Mouse (Mus musculus): ENCODE results near the gene Iqcf3.
"Not testable (repeated sequence)": the region's sequence is repeated elsewhere in the genome, so short reads cannot be mapped to it uniquely, and the experiment has no call there.

Iqcf3 gene

GRCm38 (mm10) chr9:106509356-106509755 lies 52.1 kb downstream of the Iqcf3 start:
- DNase-seq (ENCODE audit: low spot score): no peak

DNA sequence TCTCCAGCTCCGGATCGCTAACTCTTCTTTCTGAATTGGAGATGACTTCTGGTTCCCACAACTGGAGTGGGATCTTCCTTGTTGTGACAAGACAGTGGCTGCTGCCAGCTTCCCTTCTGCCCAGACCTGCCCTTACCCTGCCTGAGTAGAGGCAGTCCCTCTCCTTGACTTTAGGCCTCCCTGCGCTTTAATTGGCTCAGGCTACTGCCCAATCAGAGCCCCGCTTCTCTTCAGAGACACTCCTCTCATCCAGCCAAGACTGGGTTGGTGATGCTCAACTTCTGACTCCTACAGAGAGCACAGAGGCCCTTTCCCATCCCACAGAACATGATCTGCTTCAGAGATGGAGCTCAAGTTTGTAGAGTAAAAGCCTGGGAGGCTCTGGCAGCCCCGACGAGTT lies 57.2 kb downstream of the Iqcf3 start:
- no peak for DNase-seq (ENCODE audit: low spot score)

- no peak for DNase-seq (ENCODE audit: low spot score)
These were observed 59.6 kb downstream of the Iqcf3 start for GRCm38 (mm10) chr9:106501846-106502245.

DNA sequence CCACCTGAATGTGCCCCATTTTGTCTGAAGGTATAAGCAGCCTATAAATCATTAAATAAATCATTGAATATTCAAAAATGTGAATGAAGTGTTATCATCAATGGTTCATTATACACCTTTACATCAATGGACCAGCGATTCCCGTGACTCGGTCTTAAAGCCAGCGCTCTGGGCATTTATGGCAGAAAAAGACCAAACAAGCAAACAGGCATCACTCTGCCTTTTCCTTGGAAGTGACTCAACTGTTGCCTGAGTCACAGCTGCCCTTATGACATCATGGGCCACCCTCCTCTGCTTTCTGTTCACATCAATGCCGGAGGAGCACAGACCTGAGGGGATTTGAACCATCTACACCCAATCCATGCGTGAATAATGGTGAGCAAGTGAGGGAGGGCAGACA lies 61.8 kb downstream of the Iqcf3 start, which contains the start of gene Iqcf1:
Gene Iqcf1 (plus strand): TSS at position 301 of the 400 bp plus-strand sequence.
- DNase-seq (ENCODE audit: low spot score): no peak

- DNase-seq (ENCODE audit: low spot score): not testable (repeated sequence)
These were observed 73.8 kb downstream of the Iqcf3 start for GRCm38 (mm10) chr9:106487602-106488001.

- DNase-seq (ENCODE audit: low spot score): no peak
These were observed 76.4 kb downstream of the Iqcf3 start for GRCm38 (mm10) chr9:106485076-106485475.

GRCm38 (mm10) chr9:106483606-106484005 lies 77.8 kb downstream of the Iqcf3 start:
- DNase-seq (ENCODE audit: low spot score): no peak

GRCm38 (mm10) chr9:106483136-106483535 lies 78.3 kb downstream of the Iqcf3 start:
- no peak for DNase-seq (ENCODE audit: low spot score)

- DNase-seq (ENCODE audit: low spot score): no peak
These were observed 78.8 kb downstream of the Iqcf3 start for GRCm38 (mm10) chr9:106482578-106483115.

- no peak for DNase-seq (ENCODE audit: low spot score)
These were observed 79.8 kb downstream of the Iqcf3 start for GRCm38 (mm10) chr9:106481676-106482075.

DNA sequence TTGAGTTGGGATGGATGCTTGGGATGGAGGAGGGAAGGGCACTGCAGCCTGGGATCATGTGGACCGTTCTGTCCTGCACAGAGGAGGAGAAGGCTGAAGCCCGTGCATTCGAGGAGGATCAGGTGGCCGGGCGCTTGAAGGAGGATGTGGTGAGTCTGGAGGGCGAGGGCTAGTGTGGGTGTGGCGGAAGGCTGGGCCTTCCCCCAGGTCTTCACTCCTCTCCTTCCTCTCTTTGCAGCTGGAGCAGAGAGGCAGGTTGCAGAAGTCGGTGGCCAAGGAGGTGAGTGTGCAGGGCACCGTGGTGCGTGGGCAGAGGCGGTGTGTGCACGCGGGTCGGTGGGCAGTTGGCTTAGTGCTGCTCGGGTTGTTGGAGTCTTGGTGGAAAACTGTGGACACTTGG lies 80.4 kb downstream of the Iqcf3 start:
- no peak for DNase-seq (ENCODE audit: low spot score)

DNA sequence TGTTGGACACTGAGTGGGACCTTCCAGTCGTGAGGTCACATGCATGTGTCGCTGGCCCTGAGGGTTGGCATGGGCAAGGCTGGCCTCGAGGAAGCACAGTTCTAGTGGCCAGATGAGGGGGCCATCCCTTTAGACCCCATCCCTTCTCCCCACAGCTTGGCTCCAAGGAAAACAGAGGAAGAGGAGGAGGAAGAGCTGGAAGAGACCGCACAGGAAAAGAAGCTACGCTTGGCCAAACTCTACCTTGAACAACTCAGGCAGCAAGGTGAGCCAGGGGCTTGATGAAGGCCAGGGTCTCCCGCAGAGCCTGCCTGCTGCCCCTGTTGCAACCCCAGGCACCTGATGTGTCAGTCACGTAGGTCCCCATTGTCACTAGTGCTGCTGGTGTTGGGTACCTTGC lies 80.9 kb downstream of the Iqcf3 start:
- no peak for DNase-seq (ENCODE audit: low spot score)

GRCm38 (mm10) chr9:106478101-106478500 lies 83.3 kb downstream of the Iqcf3 start:
- DNase-seq (ENCODE audit: low spot score): no peak

DNA sequence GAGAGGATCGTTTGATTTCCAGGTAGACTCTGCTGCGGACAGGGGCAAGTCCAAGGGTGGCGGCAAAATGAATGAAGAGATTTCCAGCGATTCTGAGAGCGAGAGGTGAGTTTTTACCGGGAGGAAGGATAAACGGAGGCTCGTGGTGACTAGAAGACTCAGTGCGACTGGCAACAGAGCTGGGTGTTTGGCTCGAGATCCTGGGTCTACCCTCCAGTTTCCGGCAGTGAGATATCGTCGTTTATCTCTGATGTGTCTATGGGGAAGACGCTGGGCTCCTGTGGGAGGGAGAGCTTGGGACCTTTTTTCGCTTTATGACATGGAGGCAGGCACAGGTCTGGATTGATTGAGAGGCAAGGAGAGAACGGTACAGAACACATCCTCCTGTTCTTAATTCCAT lies 83.8 kb downstream of the Iqcf3 start:
- no peak for DNase-seq (ENCODE audit: low spot score)

GRCm38 (mm10) chr9:106476924-106477484 lies 84.4 kb downstream of the Iqcf3 start, which contains the start of gene Parp3:
TSS of gene Parp3 (minus strand) at chr9:106476949.
- peak; percentile 99 for DNase-seq (ENCODE audit: low spot score)

GRCm38 (mm10) chr9:106476002-106476923 lies 85.2 kb downstream of the Iqcf3 start:
- no peak for DNase-seq (ENCODE audit: low spot score)

DNA sequence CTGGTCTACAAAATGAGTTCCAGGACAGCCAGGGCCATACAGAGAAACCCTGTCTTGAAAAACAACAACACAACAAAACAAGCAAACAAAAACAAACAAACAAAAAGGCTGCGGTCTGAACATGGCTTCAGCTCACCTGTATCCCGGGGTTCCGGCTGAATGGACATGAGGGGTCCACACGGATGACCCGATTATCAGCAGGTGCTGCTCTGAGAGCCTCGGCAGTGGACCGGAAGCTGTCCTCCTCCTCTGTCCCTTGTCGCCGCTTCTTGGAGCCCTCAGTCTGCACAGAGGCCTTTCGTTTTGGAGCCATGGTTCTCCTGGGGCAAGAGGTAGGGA lies 85.8 kb downstream of the Iqcf3 start, which contains the start of gene Rrp9:
Gene Rrp9 (plus strand): TSS at position 301 of the 339 bp plus-strand sequence.
- no peak for DNase-seq (ENCODE audit: low spot score)

- no peak for DNase-seq (ENCODE audit: low spot score)
These were observed 86.4 kb downstream of the Iqcf3 start for GRCm38 (mm10) chr9:106475046-106475445.

GRCm38 (mm10) chr9:106474456-106474855 lies 87.0 kb downstream of the Iqcf3 start:
- peak; percentile 64 for DNase-seq (ENCODE audit: low spot score)

- no peak for DNase-seq (ENCODE audit: low spot score)
These were observed 87.7 kb downstream of the Iqcf3 start for GRCm38 (mm10) chr9:106473753-106474105.

- no peak for DNase-seq (ENCODE audit: low spot score)
These were observed 88.2 kb downstream of the Iqcf3 start for GRCm38 (mm10) chr9:106473081-106473752.

DNA sequence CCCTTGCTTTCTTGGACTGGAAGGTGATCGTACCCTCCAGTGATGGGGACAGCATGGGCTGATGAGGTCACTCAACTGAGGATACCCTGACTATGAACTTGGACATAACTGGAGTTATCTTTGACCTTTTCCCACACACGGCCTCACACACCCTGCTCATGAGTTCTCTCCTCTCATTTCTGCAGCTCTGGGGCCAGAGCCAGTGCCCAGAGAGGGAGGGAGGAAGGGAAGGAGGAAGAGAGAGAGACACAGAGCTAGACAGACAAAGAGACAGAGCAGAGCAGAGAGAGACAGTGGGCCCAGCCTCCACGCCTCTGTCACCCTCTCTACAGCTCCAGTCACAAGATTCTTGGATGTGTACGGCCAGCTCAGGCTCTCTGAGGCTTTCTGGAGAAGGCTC lies 89.1 kb downstream of the Iqcf3 start:
- DNase-seq (ENCODE audit: low spot score): no peak

GRCm38 (mm10) chr9:106471892-106472291 lies 89.5 kb downstream of the Iqcf3 start:
- DNase-seq (ENCODE audit: low spot score): no peak

Data from c-Kit-positive CD71-positive TER-119-positive erythroid progenitor cells, embryonic 14.5 days (primary cell).